Mouse (Mus musculus) kidney, embryonic 16.5 days (tissue): ENCODE data around the gene B3gnt6. TPM values are rescaled to one million over a fixed set of nuclear protein-coding genes. Genes with fewer than 3 reads are reported as not detected.

Source experiments
- ATAC-seq: fragments of 200-750 bp; cut with Nextera tagmentation; 2 replicates; pipeline ENCODE4 v1.8.0; 2017; ENCODE audit warnings: moderate TSS enrichment; ENCODE audit not compliant: low FRiP score, low TSS enrichment
- H3K27ac ChIP-seq: fragments of 300-500 bp; sonication (generic); 2 replicates; pipeline ENCODE4 v1.5.1; 2014; ENCODE audit warnings: low read length
- H3K27me3 ChIP-seq: fragments of 300-500 bp; sonication (generic); 2 replicates; pipeline ENCODE4 v1.6.1; 2014; ENCODE audit warnings: low read length, control low read depth, mixed read lengths; ENCODE audit not compliant: insufficient read depth
- H3K36me3 ChIP-seq: fragments of 300-500 bp; sonication (generic); 2 replicates; pipeline ENCODE4 v1.6.1; 2014; ENCODE audit warnings: low read length, control low read depth, mixed read lengths; ENCODE audit not compliant: insufficient read depth
- H3K4me1 ChIP-seq: fragments of 300-500 bp; sonication (generic); 2 replicates; pipeline ENCODE4 v1.6.1; 2014; ENCODE audit warnings: low read length, control low read depth, mixed read lengths; ENCODE audit not compliant: insufficient read depth
- H3K4me2 ChIP-seq: fragments of 300-500 bp; sonication (generic); replicated peaks from 2 replicates; pipeline ENCODE4 v1.6.1; 2014; ENCODE audit warnings: low read depth, low read length
- H3K4me3 ChIP-seq: fragments of 300-500 bp; sonication (generic); 2 replicates; pipeline ENCODE4 v1.5.1; 2014; ENCODE audit warnings: mild to moderate bottlenecking, low read length
- H3K9ac ChIP-seq: fragments of 300-500 bp; sonication (generic); replicated peaks from 2 replicates; pipeline ENCODE4 v1.6.1; 2014; ENCODE audit warnings: low read length
- H3K9me3 ChIP-seq: fragments of 300-500 bp; sonication (generic); 2 replicates; pipeline ENCODE4 v1.6.1; 2016; ENCODE audit warnings: low read length, control low read depth
- WGBS: fragments of 180-500 bp; shearing (Covaris S2); extraction: QIAGEN DNeasy Blood & Tissue Kit; methylation state at CpG from one replicate; pipeline ENCODE4 v1.1.7; 2014; 5-methylcytosine and 5-hydroxymethylcytosine counted together
- polyA plus RNA-seq: library from polyadenylated mRNA; unstranded; fragments of >200 nt; fragmentation: Nextera tagmentation; extraction: Ambion mirVana; gene quantifications from 2 replicates; pipeline ENCODE4 v1.2.1, GENCODE M21; 2015

Gene B3gnt6
- polyA plus RNA-seq, 1 experiment from 2014 or later = 0.09 TPM

DNA sequence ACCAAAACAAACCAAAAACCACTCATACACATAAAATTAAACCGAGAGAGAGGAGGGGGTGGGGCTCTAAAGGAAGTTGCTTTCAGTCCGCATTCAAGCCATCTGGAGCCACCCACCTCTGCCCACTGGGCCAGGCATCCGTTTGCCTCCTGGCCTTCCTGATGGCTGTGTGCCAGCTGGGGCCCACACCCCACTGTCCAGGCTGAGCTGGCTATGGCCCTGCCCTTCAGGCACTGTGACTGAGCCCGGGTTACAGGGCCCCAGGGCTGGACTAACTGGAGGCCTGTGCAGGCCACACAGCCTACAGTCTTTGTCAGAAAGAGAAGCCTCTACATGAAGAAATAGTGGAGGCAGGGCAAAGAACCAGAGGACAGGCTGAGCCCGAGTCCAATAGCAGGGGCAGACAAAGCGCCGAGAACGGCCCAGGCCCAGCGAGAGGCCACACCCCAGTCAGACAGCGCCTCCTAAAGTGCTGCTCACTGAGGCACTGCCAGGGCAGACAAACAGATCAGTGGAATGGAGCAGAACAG lies 34.2 kb downstream of the B3gnt6 start:
- Histone ChIP-seq H3K4me3 (no peak overlapping the region), H3K9me3 (no peaks in the 10 kb centered on the region), H3K9ac (peak overlapping the region; percentile 59), H3K4me1 (peaks cover 46% of the 10 kb centered on the region), H3K36me3 (no peaks in the 10 kb centered on the region), H3K27me3 (no peaks in the 10 kb centered on the region), H3K4me2 (peak overlapping the region; percentile 23; the same call in 1 of the 2 replicates), H3K27ac (peak overlapping the region; percentile 89)
- ATAC-seq = peak; percentile 79
- 35% methylated on average over 10 of the region's 10 CpGs for WGBS

DNA sequence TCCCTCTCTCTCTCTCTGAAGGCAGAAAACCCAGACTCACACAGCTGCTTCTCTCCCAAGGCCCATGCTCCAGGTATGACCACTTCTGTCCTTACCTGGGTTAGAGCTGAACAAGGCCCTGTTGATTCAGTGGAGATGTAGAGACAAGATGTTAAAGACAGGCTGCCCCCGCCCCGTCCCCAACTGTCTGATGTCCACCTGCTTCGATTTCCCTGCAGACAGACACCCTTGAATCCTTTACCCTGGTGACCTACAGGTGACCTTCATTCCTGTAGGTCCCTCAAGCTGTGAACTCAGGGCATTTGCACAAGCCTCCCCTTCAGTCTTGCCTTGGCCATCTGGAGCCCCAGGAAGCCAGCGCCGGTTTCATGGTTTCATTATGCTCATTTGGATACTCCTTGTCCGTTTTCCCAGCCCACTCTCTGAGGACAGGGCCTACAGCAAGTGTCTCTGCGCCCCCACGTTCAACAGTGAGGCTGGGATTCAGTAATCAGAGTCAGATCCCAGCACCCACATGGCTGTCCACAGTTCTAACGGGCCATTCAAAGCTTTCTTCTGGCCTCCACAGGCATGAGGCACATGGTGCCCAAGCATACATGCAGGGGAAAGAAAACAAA lies 34.8 kb downstream of the B3gnt6 start:
- 78% methylated on average over 9 of the region's 9 CpGs for WGBS
- peaks cover 52% of the 10 kb centered on the region for H3K4me1 ChIP-seq
- no peaks in the 10 kb centered on the region for H3K9me3 ChIP-seq
- no peaks in the 10 kb centered on the region for H3K27me3 ChIP-seq
- no peaks in the 10 kb centered on the region for H3K36me3 ChIP-seq
- peak overlapping the region; percentile 89 for H3K27ac ChIP-seq
- H3K4me3 ChIP-seq = no peak overlapping the region
- H3K4me2 ChIP-seq = peak overlapping the region; percentile 23
- 0 out of 2 replicates have a peak overlapping the region, but pooled peaks have one; percentile 44 for H3K9ac ChIP-seq
- ATAC-seq = peak; percentile 3; the same call in 1 of the 2 replicates

DNA sequence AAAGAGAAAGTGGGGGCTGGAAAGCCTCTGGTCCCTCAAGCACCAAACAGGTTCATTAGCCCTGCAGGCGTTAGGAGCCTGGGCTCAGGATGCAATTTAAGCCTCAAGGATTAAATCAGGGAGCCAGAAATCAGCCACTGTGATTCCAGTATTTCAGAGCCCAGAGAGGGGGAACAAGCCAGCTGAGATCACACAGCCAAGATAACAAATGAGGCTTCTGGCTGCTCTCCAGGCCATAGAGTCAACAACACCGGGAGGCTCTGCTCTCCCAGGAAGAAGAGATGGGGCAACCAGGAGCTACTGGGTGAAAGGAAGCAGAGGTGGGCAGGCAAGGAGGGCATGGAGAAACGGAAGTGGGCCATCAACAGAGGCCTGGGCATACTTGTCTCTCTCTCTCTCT lies 35.6 kb downstream of the B3gnt6 start:
- H3K9me3 ChIP-seq = no peaks in the 10 kb centered on the region
- H3K9ac ChIP-seq = no peak overlapping the region
- no peak overlapping the region for H3K4me2 ChIP-seq
- no peaks in the 10 kb centered on the region for H3K36me3 ChIP-seq
- H3K27ac ChIP-seq = peak overlapping the region; percentile 40; the same call in 1 of the 2 replicates
- WGBS = 42% methylated on average over 3 of the region's 3 CpGs
- ATAC-seq = no peak
- no peaks in the 10 kb centered on the region for H3K27me3 ChIP-seq
- H3K4me3 ChIP-seq = no peak overlapping the region
- H3K4me1 ChIP-seq = peaks cover 56% of the 10 kb centered on the region

DNA sequence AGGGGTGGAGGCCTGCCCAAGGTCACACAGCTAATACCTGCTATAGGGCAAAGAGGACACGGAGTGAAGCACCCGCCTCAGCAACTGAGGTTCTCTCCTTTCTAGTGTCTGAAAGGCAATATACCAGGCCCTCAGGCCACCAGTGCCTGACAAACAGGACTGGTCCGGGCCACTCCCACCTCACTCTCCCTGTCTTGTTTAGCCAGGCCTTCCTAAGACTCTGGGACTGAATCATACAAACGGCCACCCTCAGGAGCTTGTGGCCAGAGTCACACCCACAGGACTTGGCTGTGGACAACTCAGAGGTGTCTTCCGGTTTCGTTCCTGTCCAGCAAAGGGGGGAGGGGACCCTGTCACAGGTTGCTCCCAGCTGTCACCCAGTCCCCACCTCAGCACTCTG lies 37.0 kb downstream of the B3gnt6 start:
- WGBS = 58% methylated on average over 6 of the region's 6 CpGs
- H3K4me1 ChIP-seq = peaks cover 62% of the 10 kb centered on the region
- no peaks in the 10 kb centered on the region for H3K9me3 ChIP-seq
- no peaks in the 10 kb centered on the region for H3K27me3 ChIP-seq
- ATAC-seq = no peak
- no peak overlapping the region for H3K4me2 ChIP-seq
- H3K9ac ChIP-seq = no peak overlapping the region; the same call in 1 of the 2 replicates
- no peak overlapping the region for H3K4me3 ChIP-seq
- no peak overlapping the region; the same call in 1 of the 2 replicates for H3K27ac ChIP-seq
- no peaks in the 10 kb centered on the region for H3K36me3 ChIP-seq

DNA sequence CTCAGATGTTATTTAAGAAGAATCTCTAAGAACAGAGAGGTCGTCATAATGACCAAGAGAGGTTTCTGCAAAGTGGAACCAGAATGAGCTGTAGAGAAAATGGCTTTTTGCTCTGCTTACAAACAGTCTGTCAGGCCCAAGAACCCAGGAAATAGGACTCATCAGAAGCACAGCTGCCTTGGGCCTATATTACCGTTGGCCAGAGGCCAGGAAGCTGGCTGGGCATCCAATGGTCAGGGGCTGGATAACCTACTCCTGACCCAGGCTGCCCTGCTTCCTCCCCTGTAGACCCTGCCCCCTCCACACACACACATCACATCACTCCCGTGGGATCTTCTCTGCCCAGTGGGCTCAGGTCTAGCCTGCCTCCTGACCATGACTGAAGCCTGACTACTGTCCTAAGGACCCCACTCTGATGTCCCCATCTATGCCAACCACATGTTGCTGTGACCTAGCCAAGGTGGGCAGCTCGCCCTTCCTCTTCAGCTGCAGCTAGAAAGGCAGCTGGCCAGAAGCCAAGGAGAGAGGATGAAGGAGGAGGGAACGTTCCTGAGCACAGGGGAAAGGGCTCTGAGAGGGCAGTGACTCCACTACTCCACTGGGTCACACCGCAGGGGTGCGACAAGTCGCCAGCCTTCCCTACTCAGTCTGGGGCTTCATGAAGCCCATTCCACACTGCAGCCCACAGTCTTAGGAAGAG lies 39.1 kb downstream of the B3gnt6 start:
- ATAC-seq = no peak
- H3K27me3 ChIP-seq = no peaks in the 10 kb centered on the region
- no peaks in the 10 kb centered on the region for H3K36me3 ChIP-seq
- peaks cover 65% of the 10 kb centered on the region for H3K4me1 ChIP-seq
- H3K9ac ChIP-seq = peak overlapping the region; percentile 24; the same call in 1 of the 2 replicates
- peak overlapping the region; percentile 48 for H3K27ac ChIP-seq
- 34% methylated on average over 8 of the region's 8 CpGs for WGBS
- no peak overlapping the region for H3K4me2 ChIP-seq
- no peak overlapping the region for H3K4me3 ChIP-seq
- no peaks in the 10 kb centered on the region for H3K9me3 ChIP-seq

DNA sequence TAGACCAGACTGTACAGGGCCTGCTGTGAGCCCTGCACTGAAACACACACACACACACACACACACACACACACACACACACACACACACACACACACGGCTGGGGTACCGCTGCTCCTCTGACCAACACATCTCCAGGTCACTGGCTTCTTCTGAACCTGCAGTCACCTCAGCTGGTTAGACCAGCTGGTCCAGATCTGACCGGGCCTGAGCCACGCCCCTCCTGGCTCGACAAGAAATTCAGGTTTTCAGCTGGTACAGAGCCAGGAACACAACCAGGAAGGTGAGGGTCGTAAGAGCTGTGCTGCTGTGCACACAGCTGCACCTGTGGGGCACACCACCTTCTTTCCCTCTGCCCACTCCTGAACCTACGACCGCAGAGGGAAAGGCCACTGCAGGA lies 40.8 kb downstream of the B3gnt6 start:
- Histone ChIP-seq H3K27ac (peak overlapping the region; percentile 77), H3K4me1 (peaks cover 52% of the 10 kb centered on the region), H3K36me3 (no peaks in the 10 kb centered on the region), H3K4me2 (no peak overlapping the region), H3K9ac (no peak overlapping the region), H3K27me3 (no peaks in the 10 kb centered on the region), H3K4me3 (no peak overlapping the region), H3K9me3 (no peaks in the 10 kb centered on the region)
- ATAC-seq = peak; percentile 57
- 41% methylated on average over 8 of the region's 8 CpGs for WGBS

DNA sequence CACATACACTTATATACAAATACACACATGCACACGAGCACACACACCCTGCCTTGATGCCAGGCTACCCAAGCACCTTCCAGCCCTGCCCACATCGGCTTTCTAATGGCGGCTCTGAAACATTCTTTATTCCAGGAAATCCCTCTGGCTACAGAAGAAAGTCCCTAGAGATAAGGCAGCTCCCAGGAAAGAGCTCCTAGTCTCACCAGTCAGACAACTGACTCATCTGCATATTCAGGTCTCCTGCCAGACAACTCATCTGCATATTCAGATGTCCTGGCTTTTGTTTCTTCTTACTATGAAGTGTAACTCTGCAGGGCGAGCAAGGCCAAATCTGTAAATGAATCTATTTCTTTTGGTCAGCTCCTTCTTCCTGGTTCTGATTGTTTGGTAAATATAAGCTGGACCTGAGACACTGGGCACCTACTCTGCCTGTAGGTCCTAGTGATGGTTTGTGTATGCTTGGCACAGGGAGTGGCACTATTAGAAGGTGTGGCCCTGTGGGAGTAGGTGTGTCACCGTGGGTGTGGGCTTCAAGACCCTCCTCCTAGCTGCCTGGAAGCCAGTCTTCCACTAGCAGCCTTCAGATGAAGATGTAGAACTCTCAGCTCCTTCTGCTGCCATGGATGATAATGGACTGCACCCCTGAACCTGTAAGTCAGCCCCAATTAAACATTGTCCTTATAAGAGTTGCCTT lies 41.5 kb downstream of the B3gnt6 start:
- Histone ChIP-seq H3K36me3 (no peaks in the 10 kb centered on the region), H3K4me3 (no peak overlapping the region), H3K4me1 (peaks cover 51% of the 10 kb centered on the region), H3K9ac (no peak overlapping the region), H3K4me2 (no peak overlapping the region), H3K9me3 (no peaks in the 10 kb centered on the region), H3K27me3 (no peaks in the 10 kb centered on the region), H3K27ac (peak overlapping the region; percentile 77)
- WGBS = 64% methylated on average over 5 of the region's 5 CpGs
- ATAC-seq = no peak

DNA sequence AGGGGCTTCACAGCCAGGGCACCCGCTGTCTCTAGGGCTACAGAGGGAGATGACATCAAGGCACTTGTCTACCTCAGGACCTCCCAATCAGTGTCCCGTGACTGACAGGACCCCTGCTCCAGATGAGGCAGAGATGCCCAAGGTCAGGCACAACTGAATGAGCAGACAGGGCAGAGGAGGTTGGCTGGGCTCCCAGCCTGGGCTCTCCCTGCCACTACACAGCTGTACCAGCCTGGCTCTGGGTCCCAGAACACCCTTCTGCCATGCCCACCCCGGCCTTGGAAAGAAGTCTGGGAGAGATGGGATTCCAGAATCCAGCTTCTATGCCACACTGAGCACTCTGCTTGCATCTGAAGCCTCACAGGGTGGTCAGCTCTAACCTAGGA lies 43.0 kb downstream of the B3gnt6 start:
- H3K4me3 ChIP-seq = no peak overlapping the region
- H3K9me3 ChIP-seq = no peaks in the 10 kb centered on the region
- H3K36me3 ChIP-seq = no peaks in the 10 kb centered on the region
- 59% methylated on average over 3 of the region's 3 CpGs for WGBS
- H3K4me1 ChIP-seq = peaks cover 47% of the 10 kb centered on the region
- H3K4me2 ChIP-seq = no peak overlapping the region
- H3K27ac ChIP-seq = peak overlapping the region; percentile 57
- no peak for ATAC-seq
- H3K27me3 ChIP-seq = no peaks in the 10 kb centered on the region
- H3K9ac ChIP-seq = no peak overlapping the region; the same call in 1 of the 2 replicates

DNA sequence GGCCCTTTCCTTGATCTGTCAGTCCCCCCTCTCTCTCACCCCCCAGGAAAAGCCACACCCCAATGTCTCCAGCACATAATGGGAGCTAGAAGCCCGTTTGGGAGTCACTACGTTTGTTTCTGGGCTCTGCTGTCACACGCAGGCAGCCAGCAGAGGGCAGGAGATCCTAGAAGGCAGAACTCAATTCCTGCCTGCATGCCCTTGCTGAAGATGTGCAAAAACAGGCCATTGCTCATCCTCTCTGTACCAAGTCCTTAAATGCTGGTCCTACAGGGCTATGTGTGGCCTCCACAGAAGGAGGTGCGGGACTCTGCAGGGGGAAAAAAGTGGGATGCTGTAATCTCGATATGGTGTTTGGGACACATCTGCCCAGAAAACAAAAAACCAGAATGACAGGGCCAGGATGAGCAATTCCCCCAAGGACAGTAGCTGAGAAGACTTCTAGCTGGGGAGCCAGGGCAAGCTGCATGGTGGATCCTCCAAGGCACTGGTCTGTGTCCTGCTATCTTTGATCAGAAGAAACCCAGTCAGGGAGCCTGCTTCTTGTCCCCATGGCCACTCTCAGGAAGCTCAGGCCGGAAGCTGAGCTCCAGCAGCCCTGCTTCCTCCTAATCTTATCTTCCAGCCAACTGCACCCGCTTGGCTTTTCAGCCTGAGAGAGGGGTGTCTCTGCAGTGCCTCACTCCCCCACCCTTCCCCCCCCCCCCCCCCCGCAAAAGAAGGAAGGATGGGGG lies 43.6 kb downstream of the B3gnt6 start:
- ATAC-seq = no peak
- Histone ChIP-seq H3K9me3 (no peaks in the 10 kb centered on the region), H3K4me2 (no peak overlapping the region), H3K4me1 (peaks cover 45% of the 10 kb centered on the region), H3K27me3 (no peaks in the 10 kb centered on the region), H3K27ac (peak overlapping the region; percentile 19; the same call in 1 of the 2 replicates), H3K36me3 (no peaks in the 10 kb centered on the region), H3K9ac (no peak overlapping the region), H3K4me3 (no peak overlapping the region)
- 33% methylated on average over 7 of the region's 8 CpGs for WGBS
